Mouse (Mus musculus): Measurements from ENCODE around the gene Fam78a.

Gene Fam78a

DNA sequence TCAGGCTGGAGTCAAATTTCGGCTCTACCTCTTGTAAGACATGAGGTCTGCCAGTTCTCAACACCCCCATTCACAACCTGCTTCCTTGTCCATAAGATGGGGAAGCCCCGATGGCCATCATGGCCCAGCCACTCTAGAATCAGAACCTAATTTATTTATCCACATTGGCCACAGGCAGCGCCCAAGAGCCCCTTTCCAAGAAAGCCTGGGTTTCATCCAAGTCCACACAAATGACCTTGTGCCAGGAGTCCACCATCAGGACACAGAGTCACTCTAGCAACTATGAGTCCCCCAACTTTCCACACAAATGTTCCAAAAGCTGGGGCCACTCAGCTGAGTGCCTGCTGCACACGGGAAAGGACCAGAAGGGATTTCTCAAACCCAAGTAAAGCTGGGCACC, 18.7 kb downstream of the Fam78a start:
- DNase-seq (ENCODE audit: low spot score) = no peak

DNA sequence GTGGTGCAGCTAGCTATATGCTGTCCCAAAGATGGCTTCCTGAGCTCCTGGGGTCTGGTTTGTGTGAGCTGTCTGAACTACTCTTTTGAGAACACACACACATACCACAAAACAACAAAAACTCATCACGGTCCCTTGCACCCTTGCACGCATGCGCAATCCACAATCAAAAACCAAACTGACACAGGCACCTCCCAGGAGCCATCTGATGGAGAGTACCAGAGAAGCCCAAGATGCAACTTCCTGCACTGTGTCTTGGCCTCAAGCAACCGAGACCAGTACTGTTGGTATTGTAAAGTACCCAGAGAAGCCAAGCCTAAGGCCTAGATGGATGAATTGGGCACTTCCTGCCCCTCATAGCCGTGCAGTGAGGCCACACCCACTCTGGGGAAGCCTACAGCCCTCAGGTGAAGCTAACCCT, 19.3 kb downstream of the Fam78a start:
- DNase-seq (ENCODE audit: low spot score) = no peak

DNA sequence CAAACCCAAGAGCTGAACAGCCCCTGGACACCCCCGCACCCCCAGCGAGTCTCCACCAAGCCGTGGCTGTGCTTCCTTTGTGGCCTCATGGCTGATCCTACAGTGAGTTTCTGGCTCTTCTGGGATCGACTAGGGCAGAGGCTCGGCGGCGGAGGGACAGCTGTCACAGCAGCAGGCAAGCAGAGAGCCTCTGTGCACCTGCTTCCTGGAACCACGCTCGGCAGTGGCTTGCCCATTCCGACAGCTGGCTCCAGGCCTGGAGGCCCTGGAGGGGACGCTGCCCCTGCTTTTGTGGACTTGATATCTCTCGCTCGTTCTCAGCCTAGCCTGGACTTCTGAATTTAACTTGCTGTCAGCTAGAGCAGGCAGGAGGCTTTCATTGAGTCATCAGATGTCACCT, 19.7 kb downstream of the Fam78a start:
- peak; percentile 59 for DNase-seq (ENCODE audit: low spot score)

DNA sequence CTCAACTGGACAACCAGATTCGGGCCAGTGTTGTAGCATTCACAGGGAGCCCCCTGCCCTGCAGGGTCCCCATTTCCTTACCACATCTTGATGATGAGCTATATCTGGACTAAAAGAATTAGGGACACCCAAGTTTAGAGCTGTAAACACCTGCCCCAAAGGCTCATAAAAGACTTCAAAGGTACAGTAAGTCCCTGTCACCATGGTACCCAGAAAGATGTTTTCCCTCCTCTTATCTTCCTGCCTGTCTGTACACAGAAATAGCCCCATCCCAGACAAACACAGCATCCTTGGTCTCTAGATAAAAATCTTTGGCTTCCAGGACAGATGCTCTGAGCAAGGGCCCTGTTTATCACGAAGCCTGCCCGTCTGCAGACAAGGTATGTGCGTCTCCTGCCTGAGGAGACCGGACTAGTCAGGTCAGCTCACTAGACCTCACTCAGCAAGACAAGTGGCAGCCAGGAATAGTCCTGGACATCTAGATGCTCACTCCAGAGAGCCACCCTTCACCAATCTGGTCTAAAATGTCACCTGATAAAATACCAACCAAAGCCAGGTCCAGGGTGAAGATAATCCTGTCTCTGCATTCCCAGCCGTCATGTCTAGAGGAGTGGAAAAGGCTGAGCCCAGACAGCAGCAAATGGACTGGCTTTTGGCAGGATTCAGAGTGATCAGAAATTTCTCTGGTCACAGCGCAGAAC, 21.1 kb downstream of the Fam78a start:
- no peak for DNase-seq (ENCODE audit: low spot score)

DNA sequence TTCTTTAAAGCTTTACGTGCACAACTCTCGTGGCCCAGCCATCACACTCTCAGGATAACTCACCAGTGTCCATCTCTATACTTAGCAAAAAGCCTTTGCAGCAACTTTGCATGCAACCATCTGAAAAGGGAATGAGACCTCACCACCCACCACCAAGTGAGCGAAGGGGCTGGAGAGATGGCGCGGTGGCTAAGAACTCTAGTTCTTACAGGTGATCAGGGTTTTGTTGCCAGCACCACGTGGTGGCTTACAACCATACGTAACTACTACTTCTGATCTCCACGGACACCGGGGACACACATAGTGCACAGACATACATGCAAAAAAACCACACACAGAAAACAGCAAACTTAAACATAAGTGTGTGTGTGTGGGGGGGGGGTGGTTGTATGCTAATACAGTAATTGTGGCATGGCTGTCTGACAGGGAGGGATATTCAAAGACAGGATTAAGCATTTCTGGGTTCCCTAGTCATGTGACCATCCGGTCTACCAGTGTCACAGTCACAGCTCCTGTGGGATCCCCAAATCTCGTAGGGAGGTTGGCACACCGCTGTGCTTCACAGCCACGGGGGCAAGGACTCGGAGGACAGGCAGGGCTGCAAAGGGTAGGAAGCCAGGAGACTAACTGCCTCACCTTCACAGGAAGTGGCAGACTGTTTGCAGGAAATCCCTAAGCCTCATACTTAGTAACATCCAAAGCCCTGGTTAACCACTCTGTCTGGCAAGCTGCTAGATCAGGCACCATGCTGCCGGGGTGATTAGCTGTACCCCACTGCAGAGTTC, 21.8 kb downstream of the Fam78a start:
- DNase-seq (ENCODE audit: low spot score) = no peak

DNA sequence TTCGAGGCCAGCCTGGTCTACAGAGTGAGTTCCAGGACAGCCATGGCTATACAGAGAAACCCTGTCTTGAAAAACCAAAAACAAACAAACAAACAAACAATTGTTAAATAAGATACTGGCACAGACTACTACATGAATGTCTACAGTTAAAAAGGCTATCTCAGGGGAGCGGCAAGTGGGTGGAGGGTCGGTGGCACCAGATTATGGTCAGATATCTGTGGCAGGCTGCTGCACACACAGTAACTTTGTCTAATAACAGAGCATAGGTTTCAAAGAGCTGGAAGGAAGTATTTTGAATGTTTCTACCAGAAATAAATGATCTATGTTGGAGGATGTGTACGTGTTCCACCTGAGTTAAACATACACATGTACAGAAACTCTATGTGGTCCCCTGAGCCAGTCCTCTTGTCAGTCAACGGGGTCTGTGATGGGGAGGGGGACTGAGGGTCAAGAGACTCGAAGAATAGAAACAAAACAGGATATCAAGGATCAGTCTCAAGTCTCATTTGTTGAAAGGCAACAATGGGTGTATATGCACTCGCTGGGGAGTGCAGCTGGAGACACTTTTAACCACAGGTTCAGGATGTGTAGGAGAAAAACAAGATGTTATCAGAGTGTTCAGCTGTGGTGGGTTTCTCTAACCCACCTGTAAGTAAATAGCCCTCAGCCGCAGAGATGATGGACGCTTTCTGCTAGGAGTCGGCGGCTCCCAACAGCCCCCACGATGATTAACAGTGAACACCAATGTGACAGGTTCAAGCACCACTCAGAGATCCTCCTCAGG, 22.7 kb downstream of the Fam78a start:
- no peak for DNase-seq (ENCODE audit: low spot score)

DNA sequence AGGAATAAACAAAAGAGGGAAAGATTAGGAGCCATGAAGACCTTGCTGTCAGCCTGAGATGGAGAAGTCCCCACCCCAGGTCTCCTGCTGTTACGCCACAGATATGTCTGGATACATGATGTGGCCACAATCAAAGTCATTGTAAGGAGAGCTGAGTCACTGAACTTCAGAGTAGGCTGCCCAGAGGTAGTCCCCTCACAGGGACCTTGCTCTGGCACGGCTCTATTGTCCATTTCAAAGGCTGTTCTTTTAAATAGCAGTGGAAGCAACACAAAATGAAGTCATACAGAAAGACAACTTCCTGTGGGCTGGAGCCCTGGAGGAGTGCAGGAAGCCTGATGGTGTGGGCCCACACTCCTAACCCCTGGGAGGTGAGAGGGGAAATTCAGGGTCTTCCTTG, 23.5 kb downstream of the Fam78a start:
- DNase-seq (ENCODE audit: low spot score) = no peak

DNA sequence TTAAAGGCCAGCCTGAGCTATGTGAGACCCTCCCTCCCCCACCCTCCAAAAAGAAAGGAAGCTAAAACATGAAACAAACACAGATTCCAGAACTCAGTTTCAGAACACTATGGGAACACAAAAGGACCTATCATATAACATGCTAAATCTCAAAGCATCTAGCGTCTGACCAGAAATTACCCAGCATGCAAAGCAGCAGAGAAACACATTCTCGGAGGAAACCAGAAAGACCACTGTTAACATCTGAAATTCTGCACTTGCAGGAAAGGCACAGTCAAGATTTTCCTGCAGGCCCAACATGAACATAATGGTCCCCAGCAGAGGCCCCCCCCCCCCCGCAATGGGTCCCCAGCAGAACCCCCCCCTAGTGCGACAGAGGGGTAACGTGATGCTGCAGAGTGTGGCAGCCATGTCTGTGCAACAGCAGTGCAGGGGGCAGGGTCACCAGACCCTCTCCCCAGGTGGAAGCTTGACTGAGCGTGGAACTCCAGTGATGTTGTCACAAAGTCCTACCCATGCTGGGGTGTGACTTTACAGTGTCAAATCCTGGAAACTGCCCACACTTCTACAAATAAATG, 24.3 kb downstream of the Fam78a start:
- DNase-seq (ENCODE audit: low spot score) = no peak

DNA sequence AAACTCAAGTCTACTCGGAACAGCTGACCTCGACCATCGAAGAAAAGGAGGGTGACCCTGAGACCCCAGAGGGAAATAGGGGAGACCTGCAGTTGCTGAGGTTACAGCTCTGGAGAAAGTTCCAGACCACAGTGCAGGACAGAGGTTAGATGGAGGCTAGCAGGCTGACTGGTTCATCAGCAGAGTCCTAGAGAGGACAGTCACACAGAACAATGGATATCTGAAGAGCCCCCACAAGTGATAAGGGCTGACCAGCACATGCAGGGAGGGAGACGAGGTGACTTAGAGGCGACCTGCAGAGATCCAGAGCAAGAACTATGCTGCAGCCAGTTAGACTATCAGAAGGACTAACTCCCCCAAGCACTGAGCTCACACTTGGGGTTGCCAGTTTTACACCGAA, 25.0 kb downstream of the Fam78a start:
- no peak for DNase-seq (ENCODE audit: low spot score)

DNA sequence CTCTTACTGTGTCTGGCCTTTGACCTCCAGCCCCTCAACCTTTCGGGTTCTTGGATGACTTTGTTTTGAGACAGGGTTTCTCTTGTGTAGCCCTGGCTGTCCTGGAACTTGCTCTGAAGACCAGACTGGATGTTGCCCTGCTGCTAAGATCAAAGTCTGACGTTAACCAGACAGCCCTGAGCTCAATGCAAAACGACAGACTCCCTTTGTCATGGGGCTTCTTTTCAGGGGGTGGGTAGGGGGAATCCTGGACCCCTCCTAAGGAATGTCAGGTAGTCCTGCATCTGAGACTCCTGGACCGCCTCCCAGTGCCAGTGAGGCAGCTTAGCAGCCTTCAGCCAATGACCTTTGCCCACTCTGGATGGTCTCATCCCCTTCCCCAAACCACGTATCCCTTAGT, 25.9 kb downstream of the Fam78a start:
- DNase-seq (ENCODE audit: low spot score) = no peak

DNA sequence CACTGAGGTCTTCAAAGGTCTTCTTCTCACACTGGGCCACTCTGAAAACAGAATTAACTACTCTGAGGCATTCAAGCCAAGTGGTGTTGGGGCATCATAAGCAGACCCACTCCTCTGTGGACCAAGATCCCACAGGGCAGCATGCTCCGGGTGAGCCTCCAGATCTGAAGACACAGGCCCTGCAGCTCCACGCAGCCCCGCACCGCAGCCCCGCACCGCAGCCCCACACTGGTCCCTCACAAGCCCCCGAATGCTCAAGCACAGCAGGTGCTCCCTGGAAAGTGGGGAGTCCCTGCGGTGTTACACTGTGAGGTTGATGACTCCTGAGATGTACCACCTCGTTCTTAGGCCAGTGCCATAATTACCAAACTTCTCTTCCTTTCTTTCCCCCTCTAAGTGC, 26.4 kb downstream of the Fam78a start:
- DNase-seq (ENCODE audit: low spot score) = no peak

DNA sequence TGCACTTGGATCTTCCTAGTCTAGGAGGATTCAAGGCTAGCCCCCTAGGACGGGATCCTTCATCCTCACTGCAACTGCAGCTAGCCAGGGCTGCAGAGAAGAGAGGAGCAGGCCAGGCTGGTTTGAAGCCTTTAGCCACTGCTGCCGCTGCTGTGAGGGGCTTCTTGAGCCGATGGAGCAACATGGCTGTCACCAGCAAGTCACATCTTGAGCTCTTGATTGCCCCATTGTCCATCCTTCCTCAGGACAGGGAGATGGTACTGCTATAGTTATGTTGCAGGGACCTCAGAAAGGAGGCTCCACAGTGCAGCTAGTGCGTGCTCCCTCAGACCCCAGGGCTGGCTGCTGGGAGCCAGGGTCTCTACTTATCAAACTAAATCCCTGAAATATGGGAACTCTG, 26.9 kb downstream of the Fam78a start:
- no peak for DNase-seq (ENCODE audit: low spot score)

DNA sequence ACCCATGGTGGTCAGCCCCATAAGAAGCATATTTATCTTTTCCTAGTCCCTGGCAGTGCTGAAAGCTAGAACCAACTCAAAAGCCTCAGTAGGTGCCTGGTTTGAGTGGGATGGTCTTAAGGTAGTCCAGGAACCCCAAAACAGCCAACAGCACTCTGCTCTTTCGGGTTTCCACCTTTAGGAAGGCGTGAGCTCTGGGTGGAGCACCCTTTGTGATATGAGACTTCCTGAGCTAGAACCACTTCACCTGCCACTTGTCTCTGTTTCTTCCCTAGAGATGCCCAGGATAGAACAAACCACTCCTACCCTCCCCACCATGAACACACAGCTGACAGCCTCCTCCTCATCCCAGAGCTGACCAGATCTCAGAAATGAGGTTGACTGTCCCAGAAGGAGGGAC, 27.3 kb downstream of the Fam78a start:
- DNase-seq (ENCODE audit: low spot score) = no peak

DNA sequence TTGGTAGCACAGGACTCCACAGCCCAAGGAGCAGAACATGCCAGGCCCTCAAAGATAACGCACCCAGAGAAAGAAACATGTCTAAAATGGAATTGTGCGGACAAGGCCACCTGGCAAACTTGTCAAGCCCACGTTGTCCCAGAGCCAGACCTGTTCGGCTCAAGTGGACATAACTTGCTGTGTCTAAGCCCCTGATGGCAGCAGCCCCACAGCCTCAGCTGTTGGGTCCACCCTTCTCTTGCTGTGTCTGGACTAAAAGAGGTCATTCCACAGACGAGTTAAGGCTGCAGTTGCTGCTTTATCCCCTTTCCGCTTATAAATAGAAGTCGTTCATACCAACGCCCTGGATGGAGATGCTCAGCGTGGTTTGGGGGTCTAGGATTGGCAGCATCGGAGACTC, 28.1 kb downstream of the Fam78a start:
- no peak for DNase-seq (ENCODE audit: low spot score)

DNA sequence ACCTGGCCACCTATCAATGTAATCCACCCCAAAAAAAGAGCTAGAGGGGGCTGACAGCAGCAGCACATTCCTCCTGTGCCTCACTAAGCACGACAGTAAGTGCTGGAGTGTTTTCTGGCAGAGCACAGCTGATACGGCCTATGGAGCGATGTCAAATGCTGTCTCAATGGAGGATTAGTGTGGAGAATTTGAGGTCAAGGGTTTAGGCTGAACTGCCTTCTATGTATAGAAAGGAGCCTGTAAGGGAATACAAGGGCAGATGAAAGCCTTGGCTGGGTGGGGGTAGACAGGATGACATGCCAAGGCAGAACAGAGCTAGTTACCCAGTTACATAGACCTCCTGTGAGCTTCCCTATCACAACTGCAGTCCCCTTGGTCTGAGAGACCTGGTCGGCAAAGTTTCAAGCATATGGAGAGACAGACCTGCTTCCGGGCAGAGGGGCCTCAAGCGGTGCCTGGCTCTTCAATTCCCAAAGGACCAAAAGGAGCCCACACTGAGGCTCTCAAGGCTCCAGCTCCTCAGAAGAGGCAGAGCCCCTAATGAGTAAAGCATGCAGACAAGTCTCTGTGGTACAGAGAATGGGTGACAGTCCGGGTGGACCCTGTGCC, 29.2 kb downstream of the Fam78a start:
- no peak for DNase-seq (ENCODE audit: low spot score)

DNA sequence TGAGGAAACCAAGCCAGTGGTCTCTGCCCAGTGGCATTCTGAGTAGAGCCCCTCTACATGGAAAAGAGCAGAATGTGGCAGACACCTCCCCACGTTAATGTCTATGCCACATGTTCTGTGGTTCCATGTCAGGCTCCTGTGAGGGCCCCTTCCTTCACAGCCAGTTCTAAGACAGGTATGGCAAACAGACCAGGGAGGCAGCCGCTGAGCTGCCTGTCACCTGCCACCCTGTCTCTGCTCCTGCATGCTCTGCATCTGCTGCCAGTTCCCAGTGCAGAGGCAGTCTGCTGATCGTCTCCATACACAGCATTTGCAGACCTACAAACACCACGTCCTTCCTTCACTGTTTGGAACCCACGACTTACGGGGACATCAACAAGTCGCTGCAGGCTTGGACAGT, 32.2 kb downstream of the Fam78a start:
- no peak for DNase-seq (ENCODE audit: low spot score)

DNA sequence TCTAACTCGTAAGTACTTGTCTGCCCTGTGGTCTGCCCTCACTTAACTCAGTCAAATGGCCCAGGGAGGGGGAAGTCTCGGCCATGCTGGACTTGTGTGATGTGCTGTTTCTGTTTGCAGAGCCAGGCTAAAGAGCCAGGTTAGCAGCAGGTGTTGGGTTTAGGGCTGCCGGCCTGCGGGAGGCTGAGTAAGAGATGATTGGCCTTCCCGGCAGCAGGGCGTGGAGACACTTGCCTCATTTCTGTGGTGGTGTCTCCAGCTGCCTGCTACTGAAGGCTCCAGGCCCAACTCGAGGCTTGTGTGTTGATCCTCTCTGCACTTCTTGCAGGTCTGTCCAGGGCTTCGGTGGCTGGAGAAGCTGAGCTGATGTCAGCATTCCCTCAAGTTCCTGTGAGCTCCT, 32.9 kb downstream of the Fam78a start:
- no peak for DNase-seq (ENCODE audit: low spot score)

DNA sequence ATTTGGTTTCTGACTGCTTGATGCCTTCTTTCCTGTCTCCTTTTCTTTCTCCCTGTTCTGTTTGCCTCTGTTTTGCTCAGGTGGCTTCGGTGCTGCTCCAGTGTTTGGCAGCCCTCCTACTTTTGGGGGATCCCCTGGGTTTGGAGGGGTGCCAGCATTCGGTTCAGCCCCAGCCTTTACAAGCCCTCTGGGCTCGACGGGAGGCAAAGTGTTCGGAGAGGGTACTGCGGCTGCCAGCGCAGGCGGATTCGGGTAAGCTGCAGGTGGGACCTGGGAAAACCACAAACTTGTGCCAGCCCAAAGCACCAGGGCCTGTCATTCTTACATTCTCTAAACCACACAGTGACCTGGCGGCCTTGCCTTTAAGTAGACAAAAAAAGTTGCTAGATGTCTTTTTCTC, 37.3 kb downstream of the Fam78a start:
- DNase-seq (ENCODE audit: low spot score) = no peak

DNA sequence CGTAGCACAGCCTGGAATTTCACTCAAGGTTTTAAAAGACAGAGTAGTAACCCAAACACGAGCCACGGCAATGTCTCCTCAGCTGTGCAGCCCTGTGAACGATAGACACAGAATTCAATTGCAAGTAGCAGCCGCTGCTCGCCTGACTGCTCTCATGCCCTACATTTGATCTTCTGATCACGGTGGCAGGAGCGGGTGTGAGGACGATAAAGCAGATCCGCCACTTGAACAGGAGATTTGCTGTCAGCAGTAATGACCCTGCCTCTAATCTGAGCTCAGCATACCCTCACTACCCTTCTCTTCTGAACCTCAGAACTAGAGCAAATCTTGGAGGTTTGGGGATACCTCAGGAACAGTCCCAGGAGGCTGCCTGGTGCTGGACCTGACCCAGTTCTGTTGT, 38.6 kb downstream of the Fam78a start:
- no peak for DNase-seq (ENCODE audit: low spot score)

DNA sequence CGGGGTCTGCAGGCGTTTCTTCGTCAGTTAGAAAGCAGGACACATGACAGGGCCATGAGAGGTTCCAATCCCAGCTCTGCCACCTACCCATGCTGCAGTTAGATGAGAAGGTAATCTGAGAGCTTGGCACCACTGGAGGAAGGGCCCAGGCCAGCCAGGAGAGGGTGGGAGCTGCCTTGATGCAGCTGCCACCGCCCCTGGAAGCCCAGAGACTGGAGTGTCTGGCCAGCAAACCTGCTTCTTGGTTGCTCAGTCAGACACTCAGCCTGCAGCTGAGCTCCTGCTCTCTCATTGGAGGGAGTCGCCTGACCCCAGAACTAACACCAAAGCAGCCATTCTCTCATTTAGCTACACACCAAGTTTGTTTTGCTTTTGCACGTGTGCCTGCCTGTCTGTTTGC, 39.3 kb downstream of the Fam78a start:
- no peak for DNase-seq (ENCODE audit: low spot score)

DNA sequence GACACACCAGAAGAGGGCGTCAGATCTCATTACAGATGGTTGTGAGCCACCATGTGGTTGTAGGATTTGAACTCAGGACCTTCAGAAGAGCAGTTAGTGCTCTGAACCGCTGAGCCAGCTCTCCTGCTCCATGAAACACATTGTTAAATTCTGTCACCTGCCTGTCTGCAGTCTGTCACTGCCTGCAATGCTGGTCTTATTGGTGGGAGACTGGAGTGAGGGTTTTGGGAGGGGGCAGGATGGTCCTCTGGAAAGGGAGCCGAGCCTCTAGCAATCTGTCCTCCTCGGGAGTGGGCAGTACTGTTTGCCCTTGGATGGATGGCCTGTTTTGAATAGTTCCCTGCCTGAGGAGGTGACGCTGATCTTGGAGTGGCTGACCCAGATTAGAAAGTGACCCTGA, 40.8 kb downstream of the Fam78a start:
- DNase-seq (ENCODE audit: low spot score) = no peak

DNA sequence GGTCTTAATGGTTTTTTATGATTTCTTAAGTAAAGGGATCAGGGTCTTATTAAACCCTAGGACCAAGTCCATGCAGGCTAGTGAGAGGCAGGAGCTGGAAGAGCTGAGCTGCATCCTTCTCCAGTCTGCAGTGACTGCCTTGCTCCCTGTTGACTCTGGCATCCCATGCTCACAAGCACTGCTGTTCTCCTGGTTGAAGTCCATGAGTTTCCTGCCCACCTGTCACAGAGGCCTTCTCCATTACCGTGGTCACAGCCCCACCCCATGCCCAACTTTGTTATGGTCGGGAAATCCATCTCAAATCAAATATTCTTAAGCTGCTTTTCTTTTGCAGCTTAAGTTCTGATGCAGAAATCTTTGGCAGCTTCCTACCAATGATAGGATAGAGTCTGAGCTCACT, 43.6 kb downstream of the Fam78a start:
- no peak for DNase-seq (ENCODE audit: low spot score)

All from retina, embryonic 14.5 days (tissue).